Mouse (Mus musculus) right cerebral cortex, adult 18-20 months (tissue): ENCODE data around the gene Dctd.
"Not testable (repeated sequence)": the region's sequence is repeated elsewhere in the genome, so short reads cannot be mapped to it uniquely, and the experiment has no call there.

Experiments used
- DNase-seq: peaks from one replicate; pipeline ENCODE4 v3.0.0; 2022; ENCODE audit warnings: mixed read lengths

Gene Dctd

DNA sequence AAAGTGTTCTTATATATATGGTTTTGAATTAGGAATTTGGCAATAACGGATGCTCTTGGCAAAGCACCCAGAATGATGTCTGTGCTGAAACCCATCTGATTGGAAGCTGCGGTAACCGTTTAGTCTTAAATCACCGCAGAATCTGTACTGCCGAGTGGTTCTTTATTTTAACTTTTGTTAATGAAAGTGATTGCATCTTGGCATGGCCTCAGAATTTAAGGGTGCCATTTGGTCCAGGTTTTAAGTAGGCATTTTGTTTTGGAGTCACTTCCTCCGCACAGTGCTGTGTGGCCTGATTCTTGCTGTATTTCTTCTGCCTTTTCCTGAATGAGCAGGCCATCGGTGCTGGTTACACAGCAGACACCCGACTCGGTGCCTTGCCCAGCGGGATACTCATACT lies 47.6 kb downstream of the Dctd start:
- DNase-seq, result peak; percentile 35

DNA sequence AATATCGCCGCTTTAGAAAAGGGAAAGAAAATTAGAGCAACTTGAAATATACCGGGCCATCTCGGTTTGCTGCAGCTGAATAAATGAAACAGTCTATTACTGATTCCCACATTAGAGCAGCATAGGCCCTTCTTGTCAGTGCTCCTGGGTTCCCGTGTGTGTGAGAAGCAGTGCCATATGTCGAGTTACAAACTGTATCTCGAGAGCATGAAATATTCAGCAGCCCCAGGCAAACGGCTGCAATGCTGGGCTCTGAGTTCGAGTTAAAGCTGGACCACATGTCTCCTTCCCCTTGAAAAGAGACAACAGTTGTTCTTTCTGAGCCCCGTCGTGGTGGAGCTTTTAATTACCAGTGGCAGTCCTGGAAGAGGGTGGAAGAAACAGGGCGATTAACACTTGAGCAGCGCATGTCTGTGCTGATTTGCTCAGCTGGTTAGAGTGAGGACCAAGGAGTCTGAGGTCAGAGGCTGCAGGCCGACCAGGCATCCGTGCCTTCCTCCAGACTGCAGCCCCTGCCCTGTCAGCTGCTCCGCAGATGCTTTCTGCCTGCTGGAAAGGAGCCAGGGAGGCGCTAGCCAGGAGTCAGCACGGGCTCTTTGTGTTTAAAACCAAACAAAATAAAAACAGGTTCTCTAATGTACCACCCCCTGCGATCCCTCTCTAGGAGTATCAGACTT lies 53.3 kb downstream of the Dctd start:
- no peak for DNase-seq

GRCm38 (mm10) chr8:48153360-48154121 lies 54.6 kb downstream of the Dctd start:
- DNase-seq, result peak; percentile 47

- no peak for DNase-seq
These were observed 58.8 kb downstream of the Dctd start for GRCm38 (mm10) chr8:48157718-48158117.

DNA sequence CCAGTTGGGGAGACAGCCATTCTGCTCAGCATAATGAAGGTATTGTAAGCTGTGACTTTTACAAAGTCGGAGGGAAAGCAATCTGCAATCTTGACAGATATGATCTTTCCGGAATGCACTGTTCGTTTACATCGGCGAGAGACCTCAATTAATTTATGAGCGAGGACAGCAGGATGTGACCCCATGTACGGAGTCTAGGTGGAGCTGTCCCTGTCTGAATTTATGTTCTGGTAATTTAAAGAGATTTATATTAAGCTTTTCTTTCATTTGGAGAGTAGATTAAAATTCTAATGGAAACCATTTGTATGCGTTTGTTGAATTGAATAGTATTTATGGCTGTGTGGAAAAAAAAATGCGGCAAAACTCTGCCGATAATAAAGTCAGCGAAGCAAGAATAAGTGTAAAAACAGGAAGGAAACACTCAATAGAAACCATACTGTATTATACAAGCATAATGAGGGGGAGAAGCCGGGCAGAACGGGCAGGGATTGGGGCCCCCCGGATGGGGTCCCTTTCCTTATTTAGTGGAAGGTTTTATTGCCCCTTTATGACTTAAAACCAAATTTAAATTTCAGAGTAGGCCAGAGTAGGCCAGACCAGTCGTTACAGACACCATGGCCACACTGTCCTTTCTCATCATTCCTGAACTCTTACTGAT lies 59.8 kb downstream of the Dctd start:
- DNase-seq, result no peak

DNA sequence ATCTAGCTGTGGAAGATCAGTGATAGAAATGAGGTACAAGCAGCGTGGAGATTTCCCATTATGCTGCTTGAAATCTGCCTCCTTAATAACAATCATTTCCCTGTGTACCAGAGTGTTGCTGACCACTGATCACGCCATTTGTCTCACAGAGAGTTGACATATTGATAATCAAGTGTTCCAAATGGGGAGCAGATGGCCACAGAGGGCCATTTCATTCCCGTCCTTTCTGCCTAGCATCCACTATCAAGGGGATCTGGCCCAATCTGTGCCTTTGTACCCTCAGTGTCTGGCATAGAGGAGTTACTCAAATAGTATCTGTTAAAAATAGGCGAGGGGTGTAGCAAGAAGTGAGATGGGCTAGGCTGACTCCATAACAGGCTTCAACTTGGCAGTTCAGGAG lies 78.5 kb downstream of the Dctd start:
- DNase-seq, result no peak

- DNase-seq, result no peak
These were observed 79.0 kb downstream of the Dctd start for GRCm38 (mm10) chr8:48177876-48178275.

DNA sequence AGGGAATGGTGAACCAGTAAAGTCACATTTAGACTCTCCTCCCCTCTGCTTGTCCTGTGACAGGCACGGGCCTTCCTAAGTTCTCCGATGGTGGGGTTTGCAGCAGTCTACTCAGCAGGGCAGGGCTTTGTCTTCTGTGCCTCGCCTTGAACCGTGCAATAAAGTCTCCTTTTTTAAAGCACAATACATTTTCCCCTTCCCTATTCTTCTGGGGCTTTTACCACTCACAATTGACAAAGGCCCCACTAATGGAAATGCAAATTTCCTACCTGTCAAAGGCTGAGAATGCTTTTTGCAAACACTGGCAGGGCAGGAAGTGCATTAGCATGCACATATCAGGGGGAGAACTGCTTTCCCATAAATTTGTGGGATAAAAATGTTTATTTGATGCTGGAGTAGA lies 80.1 kb downstream of the Dctd start:
- DNase-seq, result no peak

GRCm38 (mm10) chr8:48180146-48180545 lies 81.3 kb downstream of the Dctd start:
- DNase-seq, result not testable (repeated sequence)

DNA sequence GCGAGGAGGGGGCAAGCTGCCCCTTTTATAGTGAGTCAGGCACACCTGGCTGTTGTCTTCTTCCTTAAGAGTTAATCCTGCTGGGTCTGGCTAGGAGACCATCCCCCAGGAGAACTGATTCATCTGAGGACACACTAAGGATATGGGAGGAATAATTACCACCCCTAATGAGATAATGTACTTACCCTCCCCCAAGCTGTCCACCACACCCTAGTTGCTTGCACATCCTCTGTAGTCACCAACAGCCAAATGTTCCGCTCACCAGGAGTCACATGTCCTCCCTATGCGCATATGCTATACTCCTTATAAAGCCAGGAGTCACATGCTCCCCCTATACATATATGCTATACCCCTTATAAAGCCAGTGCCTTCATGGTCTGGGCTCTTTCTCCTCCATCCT lies 82.1 kb downstream of the Dctd start:
- no peak for DNase-seq

GRCm38 (mm10) chr8:48183758-48184157 lies 84.9 kb downstream of the Dctd start:
- DNase-seq, result no peak

- DNase-seq, result no peak
These were observed 89.7 kb downstream of the Dctd start for GRCm38 (mm10) chr8:48188586-48188985.

DNA sequence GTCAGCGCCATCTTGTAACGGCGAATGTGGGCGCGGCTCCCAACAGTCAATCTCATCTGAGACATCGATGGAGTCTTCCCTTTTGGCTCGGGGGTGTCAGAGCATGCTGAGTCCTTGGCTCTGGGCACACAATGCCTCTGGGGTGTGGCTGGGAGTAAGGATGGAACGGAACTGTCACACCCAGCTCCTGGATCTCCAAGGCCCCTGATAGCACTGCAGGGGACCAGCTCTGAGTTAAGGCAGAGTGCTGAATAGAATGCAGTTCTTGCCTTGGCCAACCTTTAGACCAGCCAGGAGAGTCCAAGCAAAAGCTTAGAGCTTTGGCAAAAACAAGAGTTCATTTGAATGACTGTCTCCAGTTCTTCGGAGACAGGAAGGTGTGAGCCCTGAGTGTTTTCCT lies 97.1 kb downstream of the Dctd start:
- DNase-seq, result no peak

DNA sequence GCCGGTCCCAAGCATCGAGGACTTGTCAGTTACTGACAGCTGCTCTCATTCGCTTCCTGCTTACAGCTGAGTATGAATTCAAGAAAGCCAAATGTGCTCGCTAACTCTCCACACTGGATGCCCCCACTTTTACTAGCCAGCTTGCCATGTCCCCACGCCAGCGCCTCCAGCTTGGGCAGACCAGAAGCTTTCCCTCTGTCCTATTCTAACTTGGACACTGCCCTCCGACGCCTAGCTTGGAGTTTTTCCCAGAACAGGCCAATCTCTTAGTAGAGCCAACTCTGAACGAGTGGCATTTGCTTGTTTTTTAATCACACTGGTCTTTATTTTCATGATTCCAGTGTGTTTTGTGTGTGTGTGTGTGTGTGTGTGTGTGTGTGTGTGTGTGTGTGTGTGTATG lies 100.3 kb downstream of the Dctd start:
- no peak for DNase-seq

DNA sequence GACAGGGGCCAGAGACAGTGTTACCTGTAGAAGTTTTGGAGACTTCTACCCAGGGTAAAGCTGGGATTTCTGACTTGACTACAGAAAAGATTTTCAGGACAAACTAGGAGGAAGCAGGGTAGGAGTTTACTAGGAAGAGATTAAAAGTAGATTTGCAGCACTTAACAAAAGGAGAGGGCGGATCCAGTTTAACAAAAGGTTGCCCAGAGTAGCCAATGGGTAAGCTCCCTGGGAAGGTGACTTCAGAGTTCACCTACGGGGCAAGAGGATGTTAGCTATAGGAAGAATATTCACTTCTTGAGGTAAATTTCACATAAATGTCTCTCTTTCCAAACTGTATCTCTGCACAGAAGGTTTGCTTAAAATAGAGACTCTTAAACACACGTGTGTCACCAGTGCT lies 103.7 kb downstream of the Dctd start:
- DNase-seq, result no peak
